Mouse (Mus musculus) heart, adult 2 months (tissue): Measurements from ENCODE around the gene Gm42417. TPM values are rescaled to one million over a fixed set of nuclear protein-coding genes. Genes with fewer than 3 reads are reported as not detected.

ENCODE experiments used
- DNase-seq, 2 experiments: peaks; one replicate each; pipeline ENCODE4 v3.0.0; 2021
- H3K27ac ChIP-seq: fragments of 200-600 bp; 2 replicates; pipeline ENCODE4 v1.8.1; 2022
- H3K27me3 ChIP-seq: fragments of 200-500 bp; 2 replicates; pipeline ENCODE4 v1.6.1; 2012; ENCODE audit warnings: mild to moderate bottlenecking, low read length, inconsistent platforms, mixed read lengths; ENCODE audit not compliant: control insufficient read depth, insufficient read depth
- H3K36me3 ChIP-seq: fragments of 200-500 bp; 2 replicates; pipeline ENCODE4 v1.6.1; 2012; ENCODE audit warnings: low read length, inconsistent platforms; ENCODE audit not compliant: control insufficient read depth, insufficient read depth
- H3K4me1 ChIP-seq: fragments of 200-500 bp; 2 replicates; pipeline ENCODE4 v1.6.1; 2011; ENCODE audit warnings: low read length; ENCODE audit not compliant: control insufficient read depth, insufficient read depth
- H3K4me3 ChIP-seq: fragments of 200-600 bp; 2 replicates; pipeline ENCODE4 v1.8.1; 2022
- H3K79me2 ChIP-seq: fragments of 200-500 bp; replicated peaks from 2 replicates; pipeline ENCODE4 v1.6.1; 2012; ENCODE audit warnings: mild to moderate bottlenecking, inconsistent platforms, low read length, moderate library complexity, mixed read lengths; ENCODE audit not compliant: control insufficient read depth, insufficient read depth
- H3K9ac ChIP-seq: fragments of 200-500 bp; 2 replicates; pipeline ENCODE4 v1.6.1; 2012; ENCODE audit warnings: low read depth, mild to moderate bottlenecking, control low read depth, inconsistent platforms, low read length, mixed read lengths
- CTCF ChIP-seq: fragments of 200-600 bp; IDR thresholded peaks from 2 replicates; pipeline ENCODE4 v1.8.1; 2022; ENCODE audit warnings: antibody characterized with exemption, mild to moderate bottlenecking, moderate library complexity
- EP300 ChIP-seq: fragments of 200-500 bp; IDR thresholded peaks from 2 replicates; pipeline ENCODE4 v1.6.1; 2011; ENCODE audit warnings: low read depth, low read length, control low read depth; ENCODE audit not compliant: insufficient read depth
- POLR2A ChIP-seq: fragments of 200-500 bp; IDR thresholded peaks from 2 replicates; pipeline ENCODE4 v1.6.1; 2011; ENCODE audit warnings: mild to moderate bottlenecking, low read depth, low read length, control low read depth; ENCODE audit not compliant: insufficient read depth
- WGBS: fragments of 180-500 bp; shearing (Covaris S2); methylation state at CpG from one replicate; pipeline ENCODE4 v1.1.7; 2018; 5-methylcytosine and 5-hydroxymethylcytosine counted together
- intact Hi-C: fragments of 180-260 bp; cut with DNase I; formaldehyde crosslinking; loops from one replicate; pipeline ENCODE4 v1.15.1; 2025
- polyA plus RNA-seq: library from polyadenylated mRNA; depleted of rRNA; stranded (reverse); fragments of >200 nt; gene quantifications from 2 replicates; pipeline ENCODE4 v1.2.3, GENCODE M21; 2012
- total RNA-seq, 2 experiments: library from RNA; stranded (reverse); gene quantifications; 2 replicates each; pipeline ENCODE4 v1.2.3; 2021

Gm42417 gene
- total and polyA plus RNA-seq, 3 experiments = 148 to 172 TPM; not detected in 1

- H3K27ac ChIP-seq = peak overlapping the region; percentile 85
- no peak overlapping the region for H3K4me3 ChIP-seq
- DNase-seq = peak in 1 of 2 experiments; percentile 61
- intact Hi-C loops = no loop called here
- no peaks in the 10 kb centered on the region for H3K79me2 ChIP-seq
- no peak overlapping the region for H3K9ac ChIP-seq
- H3K27me3 ChIP-seq = no peaks in the 10 kb centered on the region
- peaks cover 54% of the 10 kb centered on the region for H3K4me1 ChIP-seq
- no peaks in the 10 kb centered on the region for H3K36me3 ChIP-seq
- TF ChIP-seq CTCF = no peak
- TF ChIP-seq EP300 = 0 out of 2 replicates have a peak, but pooled peaks have one; percentile 18
- no peak for TF ChIP-seq POLR2A
- WGBS = 49% methylated on average over 4 of the region's 4 CpGs
These were observed 29.5 kb upstream of the Gm42417 start for GRCm38 (mm10) chr1:36568776-36569175.

GRCm38 (mm10) chr1:36567818-36568603, 28.8 kb upstream of the Gm42417 start:
- peak in 1 of 2 experiments; percentile 37 for DNase-seq
- H3K4me3 ChIP-seq = no peak overlapping the region
- no peak for TF ChIP-seq EP300
- no peak for TF ChIP-seq CTCF
- TF ChIP-seq POLR2A = no peak
- intact Hi-C loops = no loop called here
- H3K4me1 ChIP-seq = peaks cover 51% of the 10 kb centered on the region
- H3K36me3 ChIP-seq = no peaks in the 10 kb centered on the region
- WGBS = 54% methylated on average over 21 of the region's 21 CpGs
- H3K27me3 ChIP-seq = no peaks in the 10 kb centered on the region
- peak overlapping the region; percentile 85 for H3K27ac ChIP-seq
- H3K9ac ChIP-seq = no peak overlapping the region
- no peaks in the 10 kb centered on the region for H3K79me2 ChIP-seq

GRCm38 (mm10) chr1:36566425-36566824, 27.2 kb upstream of the Gm42417 start:
- DNase-seq = no peak
- no peak overlapping the region for H3K27ac ChIP-seq
- TF ChIP-seq CTCF = no peak
- TF ChIP-seq POLR2A = no peak
- TF ChIP-seq EP300 = no peak
- intact Hi-C loops = no loop called here
- WGBS = 37% methylated on average over 2 of the region's 2 CpGs
- H3K4me3 ChIP-seq = no peak overlapping the region
- no peak overlapping the region for H3K9ac ChIP-seq
- peaks cover 43% of the 10 kb centered on the region for H3K4me1 ChIP-seq
- no peaks in the 10 kb centered on the region for H3K36me3 ChIP-seq
- H3K27me3 ChIP-seq = no peaks in the 10 kb centered on the region
- H3K79me2 ChIP-seq = no peaks in the 10 kb centered on the region

- no peak overlapping the region for H3K9ac ChIP-seq
- H3K27ac ChIP-seq = peak overlapping the region; percentile 72
- H3K79me2 ChIP-seq = no peaks in the 10 kb centered on the region
- no peak overlapping the region for H3K4me3 ChIP-seq
- peaks cover 32% of the 10 kb centered on the region for H3K4me1 ChIP-seq
- 38% methylated on average over 6 of the region's 6 CpGs for WGBS
- H3K27me3 ChIP-seq = no peaks in the 10 kb centered on the region
- TF ChIP-seq EP300 (peak; percentile 50; the same call in 1 of the 2 replicates), POLR2A (no peak)
- intact Hi-C loops = no loop called here
- peak; percentile 75 to 82 for DNase-seq
- no peaks in the 10 kb centered on the region for H3K36me3 ChIP-seq
These were observed 24.9 kb upstream of the Gm42417 start for GRCm38 (mm10) chr1:36564101-36564500.

- Histone ChIP-seq H3K4me3 (no peak overlapping the region), H3K79me2 (no peaks in the 10 kb centered on the region), H3K4me1 (peaks cover 28% of the 10 kb centered on the region), H3K9ac (no peak overlapping the region), H3K27me3 (no peaks in the 10 kb centered on the region), H3K36me3 (no peaks in the 10 kb centered on the region), H3K27ac (peak overlapping the region; percentile 72)
- intact Hi-C loops = no loop called here
- WGBS = 59% methylated on average over 4 of the region's 4 CpGs
- no peak for DNase-seq
- TF ChIP-seq CTCF (no peak), EP300 (no peak), POLR2A (no peak)
These were observed 24.4 kb upstream of the Gm42417 start for GRCm38 (mm10) chr1:36563632-36564031.

GRCm38 (mm10) chr1:36563197-36563596, 24.0 kb upstream of the Gm42417 start:
- TF ChIP-seq POLR2A (no peak), CTCF (peak; percentile 11; the same call in 1 of the 2 replicates), EP300 (no peak)
- Histone ChIP-seq H3K27ac (peak overlapping the region; percentile 72), H3K4me3 (no peak overlapping the region), H3K79me2 (no peaks in the 10 kb centered on the region), H3K27me3 (no peaks in the 10 kb centered on the region), H3K36me3 (no peaks in the 10 kb centered on the region), H3K9ac (no peak overlapping the region), H3K4me1 (peaks cover 24% of the 10 kb centered on the region)
- peak in 1 of 2 experiments; percentile 56 for DNase-seq
- WGBS = 96% methylated on average over 2 of the region's 2 CpGs
- intact Hi-C loops = no loop called here
